ENCODE assay signal across 10 mouse cellular contexts in genomic region chr4:57434705-57435360, GRCm38 (mm10). TPM values are rescaled to one million over a fixed set of nuclear protein-coding genes. Genes with fewer than 3 reads are reported as not detected.
DNase-seq lines count a peak whose midpoint lies in the region; ATAC-seq and TF ChIP-seq lines count a peak whose summit lies in the region.
"Had no signal": no experiment of that assay in that cellular context is flagged by ENCODE, and none has a peak within 500 bp of the region (broad histone marks: within the 10 kb centered on the region; RNA-seq: fewer than 3 reads in every experiment).

No protein-coding gene starts in this region.

- H3K4me1 ChIP-seq in heart, postnatal 0 days (ENCODE audit: control insufficient read depth, insufficient read depth): 0 out of 2 replicates have a peak, but pooled peaks cover 6% of the 10 kb centered on the region
- peaks cover 13% of the 10 kb centered on the region for H3K4me1 ChIP-seq in forebrain, embryonic 15.5 days
- no peaks in the 10 kb centered on the region for H3K4me1 ChIP-seq in liver, embryonic 12.5 days
- no peaks in the 10 kb centered on the region for H3K4me1 ChIP-seq in stomach, postnatal 0 days (replicated peaks; ENCODE audit: control insufficient read depth, insufficient read depth)

- no peaks in the 10 kb centered on the region for H3K36me3 ChIP-seq in heart, postnatal 0 days (replicated peaks; ENCODE audit: control insufficient read depth, insufficient read depth, low read length)
- no peaks in the 10 kb centered on the region for H3K36me3 ChIP-seq in forebrain, embryonic 15.5 days
- H3K36me3 ChIP-seq in liver, embryonic 12.5 days: no peaks in the 10 kb centered on the region
- H3K36me3 ChIP-seq in stomach, postnatal 0 days (ENCODE audit: control insufficient read depth, insufficient read depth, low read length): no peaks in the 10 kb centered on the region

- no peak for ATAC-seq in heart, postnatal 0 days (ENCODE audit: insufficient read depth, low read depth)
- ATAC-seq in forebrain, embryonic 15.5 days (replicated peaks): peak; percentile 26
- no peak for ATAC-seq in liver, embryonic 12.5 days
- ATAC-seq in stomach, postnatal 0 days (ENCODE audit: low FRiP score, low TSS enrichment): no peak
- no peak for ATAC-seq in activated CD4-positive, CD25-positive, alpha-beta regulatory T cell, adult 4 months

- 0 out of 2 replicates have a peak overlapping the region, but pooled peaks have one; percentile 4 for H3K9ac ChIP-seq in heart, postnatal 0 days (replicated peaks; ENCODE audit: low read depth, low read length)
- peak overlapping the region; percentile 73 for H3K9ac ChIP-seq in forebrain, embryonic 15.5 days (replicated peaks)
- no peak overlapping the region for H3K9ac ChIP-seq in liver, embryonic 12.5 days
- no peak overlapping the region for H3K9ac ChIP-seq in stomach, postnatal 0 days (ENCODE audit: low read length)

- TF ChIP-seq CTCF in heart, postnatal 0 days (IDR thresholded peaks at IDR 0.05; ENCODE audit: low read depth): no peak
- TF ChIP-seq CTCF in stomach, postnatal 0 days (IDR thresholded peaks at IDR 0.05; ENCODE audit: low read depth): no peak

- no peak for DNase-seq in heart, postnatal 0 days (ENCODE audit: low spot score)
- no peak for DNase-seq in heart, postnatal 36 days
- peak; percentile 25 for DNase-seq in cerebellum, adult 11-12 months
- no peak for DNase-seq in stomach, postnatal 0 days (ENCODE audit: low spot score)
- DNase-seq in adrenal gland, adult (ENCODE audit: inconsistent age in 2 of 2, low spot score in 1 of 2): no peak

- intact Hi-C loops in heart, postnatal 36 days (cut with DNase I): loop anchor here (5.0 kb wide), 1 partner anchor 63 kb away; no protein-coding TSS in a partner anchor

- TF ChIP-seq EP300 in heart, postnatal 0 days (IDR thresholded peaks at IDR 0.05; ENCODE audit: low read depth): no peak
- no peak for TF ChIP-seq EP300 in stomach, postnatal 0 days (optimal IDR thresholded peaks at IDR 0.05)

- H3K9me3 ChIP-seq in heart, postnatal 0 days (replicated peaks; ENCODE audit: control insufficient read depth, low read length): no peaks in the 10 kb centered on the region
- H3K9me3 ChIP-seq in forebrain, embryonic 15.5 days: no peaks in the 10 kb centered on the region
- H3K9me3 ChIP-seq in liver, embryonic 12.5 days (replicated peaks): no peaks in the 10 kb centered on the region
- no peaks in the 10 kb centered on the region for H3K9me3 ChIP-seq in stomach, postnatal 0 days (ENCODE audit: control insufficient read depth, low read length)

- peak overlapping the region; percentile 70 for H3K4me3 ChIP-seq in heart, postnatal 0 days (ENCODE audit: low read depth, low read length)
- H3K4me3 ChIP-seq in forebrain, embryonic 15.5 days: peak overlapping the region; percentile 76
- peak overlapping the region; percentile 46 for H3K4me3 ChIP-seq in liver, embryonic 12.5 days
- peak overlapping the region; percentile 53 for H3K4me3 ChIP-seq in stomach, postnatal 0 days (ENCODE audit: low read depth, low read length)

- peaks cover 34% of the 10 kb centered on the region for H3K27me3 ChIP-seq in heart, postnatal 0 days (ENCODE audit: control insufficient read depth, insufficient read depth, low read length)
- 0 out of 2 replicates have a peak, but pooled peaks cover 4% of the 10 kb centered on the region for H3K27me3 ChIP-seq in forebrain, embryonic 15.5 days
- H3K27me3 ChIP-seq in liver, embryonic 12.5 days (replicated peaks): peaks cover 48% of the 10 kb centered on the region
- 0 out of 2 replicates have a peak, but pooled peaks cover 3% of the 10 kb centered on the region for H3K27me3 ChIP-seq in stomach, postnatal 0 days (ENCODE audit: control insufficient read depth, insufficient read depth, low read length)

- no peak overlapping the region for H3K27ac ChIP-seq in heart, postnatal 0 days (ENCODE audit: low read depth)
- H3K27ac ChIP-seq in forebrain, embryonic 15.5 days (replicated peaks): peak overlapping the region; percentile 80
- H3K27ac ChIP-seq in liver, embryonic 12.5 days: no peak overlapping the region
- no peak overlapping the region for H3K27ac ChIP-seq in stomach, postnatal 0 days (replicated peaks)

- H3K4me2 ChIP-seq in heart, postnatal 0 days (ENCODE audit: low read depth, low read length): peak overlapping the region; percentile 99
- peak overlapping the region; percentile 84 for H3K4me2 ChIP-seq in forebrain, embryonic 15.5 days (replicated peaks)
- peak overlapping the region; percentile 68 for H3K4me2 ChIP-seq in liver, embryonic 12.5 days
- H3K4me2 ChIP-seq in stomach, postnatal 0 days (replicated peaks; ENCODE audit: low read depth): peak overlapping the region; percentile 98

- WGBS in heart, postnatal 0 days: 17% methylated on average over 19 of the region's 19 CpGs
- 17% methylated on average over 19 of the region's 19 CpGs for WGBS in forebrain, embryonic 15.5 days
- WGBS in liver, embryonic 12.5 days (ENCODE audit: insufficient replicate concordance): 17% methylated on average over 19 of the region's 19 CpGs
- 23% methylated on average over 19 of the region's 19 CpGs for WGBS in stomach, postnatal 0 days

RNA-seq across cellular contexts. Expression of gene Palm2, which starts 0.8 kb away (rescaled TPM):
- 3.1 and 12.6 TPM in 2 replicates for total RNA-seq in heart, postnatal 0 days (2014; rRNA removed; ENCODE audit: low replicate concordance)
- polyA plus RNA-seq in heart, postnatal 0 days (2015; fragmentation: Nextera tagmentation; extraction: Ambion mirVana): 5.0 and 6.6 TPM in 2 replicates
- 10 to 100 TPM in 1 of 2 experiments, 1 to 10 TPM in 1; 4.9 to 14.8 TPM for total RNA-seq in heart, postnatal 36 days (2021)
- polyA plus RNA-seq in forebrain, embryonic 15.5 days (2015; fragmentation: Nextera tagmentation; extraction: Ambion mirVana): 5.8 and 6.5 TPM in 2 replicates
- polyA plus RNA-seq in liver, embryonic 12.5 days (2016; fragmentation: Nextera tagmentation; extraction: Ambion mirVana): 0.23 and 0.66 TPM in 2 replicates
- polyA plus RNA-seq in stomach, postnatal 0 days (2015; fragmentation: Nextera tagmentation; extraction: Ambion mirVana): 1.5 and 1.7 TPM in 2 replicates
- polyA plus RNA-seq in activated CD4-positive, CD25-positive, alpha-beta regulatory T cell, adult 4 months (2017; shearing (Covaris generic)): not detected
- total RNA-seq: hematopoietic stem cell, adult 5-6 weeks; MEL had no signal

Comparison
In these comparisons a context has a peak if more than half of its experiments do, and no peak if none do; other contexts are left out.
1. H3K9ac ChIP-seq: peak in heart, postnatal 0 days (single experiment) and forebrain, embryonic 15.5 days (single experiment); none in liver, embryonic 12.5 days (single experiment) and stomach, postnatal 0 days (single experiment).
2. Peak in every context shown above with its lines, with median percentiles within 50 percentile points of each other: H3K4me2 ChIP-seq and H3K4me3 ChIP-seq.